Mouse (Mus musculus): ENCODE measurements around the gene Zcchc10. TPM values are rescaled to one million over a fixed set of nuclear protein-coding genes. Genes with fewer than 3 reads are reported as not detected.

Zcchc10 gene
- polyA plus RNA-seq, 1 experiment from 2014 or later: 16.6 TPM

- peak; percentile 23; the same call in 1 of the 2 replicates for ATAC-seq (ENCODE audit: low FRiP score, low read depth)
- no peaks in the 10 kb centered on the region for H3K27me3 ChIP-seq (replicated peaks)
- peak overlapping the region; percentile 79 for H3K4me2 ChIP-seq (replicated peaks)
- H3K4me1 ChIP-seq: peaks cover 6% of the 10 kb centered on the region
- H3K36me3 ChIP-seq: no peaks in the 10 kb centered on the region
- H3K9ac ChIP-seq: peak overlapping the region; percentile 97
- no peaks in the 10 kb centered on the region for H3K9me3 ChIP-seq
- peak overlapping the region; percentile 82 for H3K4me3 ChIP-seq
- peak overlapping the region; percentile 87 for H3K27ac ChIP-seq
- under 1% methylated on average over 35 of the region's 35 CpGs for WGBS
Measured at GRCm38 (mm10) chr11:53351224-53351942, 26.9 kb downstream of the Zcchc10 start.

- Histone ChIP-seq H3K4me2 (replicated peaks) (peak overlapping the region; percentile 79), H3K9me3 (no peaks in the 10 kb centered on the region), H3K27me3 (replicated peaks) (no peaks in the 10 kb centered on the region), H3K36me3 (no peaks in the 10 kb centered on the region), H3K27ac (peak overlapping the region; percentile 87), H3K9ac (peak overlapping the region; percentile 97), H3K4me1 (peaks cover 6% of the 10 kb centered on the region), H3K4me3 (peak overlapping the region; percentile 82)
- no peak for ATAC-seq (ENCODE audit: low FRiP score, low read depth)
- WGBS: 5% methylated on average over 14 of the region's 14 CpGs
Measured at GRCm38 (mm10) chr11:53351943-53352590, 27.6 kb downstream of the Zcchc10 start.

- no peak overlapping the region for H3K4me2 ChIP-seq (replicated peaks)
- H3K4me1 ChIP-seq: no peaks in the 10 kb centered on the region
- no peak overlapping the region for H3K27ac ChIP-seq
- ATAC-seq (ENCODE audit: low FRiP score, low read depth): no peak
- H3K4me3 ChIP-seq: no peak overlapping the region
- no peak overlapping the region for H3K9ac ChIP-seq
- H3K9me3 ChIP-seq: no peaks in the 10 kb centered on the region
- H3K36me3 ChIP-seq: peaks cover 3% of the 10 kb centered on the region; the same call in 1 of the 2 replicates
- no peaks in the 10 kb centered on the region for H3K27me3 ChIP-seq (replicated peaks)
- WGBS: 93% methylated on average over 5 of the region's 5 CpGs
Measured at GRCm38 (mm10) chr11:53358504-53359155, 34.2 kb downstream of the Zcchc10 start.

GRCm38 (mm10) chr11:53367032-53367431 lies 42.6 kb downstream of the Zcchc10 start:
- H3K4me2 ChIP-seq (replicated peaks): no peak overlapping the region
- 91% methylated on average over 2 of the region's 2 CpGs for WGBS

GRCm38 (mm10) chr11:53378918-53379317 lies 54.4 kb downstream of the Zcchc10 start:
- H3K9ac ChIP-seq: no peak overlapping the region
- H3K4me2 ChIP-seq (replicated peaks): no peak overlapping the region
- H3K36me3 ChIP-seq: peaks cover 17% of the 10 kb centered on the region
- no peaks in the 10 kb centered on the region for H3K27me3 ChIP-seq (replicated peaks)
- no peaks in the 10 kb centered on the region for H3K9me3 ChIP-seq
- no peak for ATAC-seq (ENCODE audit: low FRiP score, low read depth)
- WGBS: 82% methylated on average over 1 of the region's 1 CpGs
- no peak overlapping the region for H3K27ac ChIP-seq
- H3K4me1 ChIP-seq: no peaks in the 10 kb centered on the region
- no peak overlapping the region for H3K4me3 ChIP-seq

More at GRCm38 (mm10) chr11:53367032-53367431, 42.6 kb downstream of the Zcchc10 start:
- ATAC-seq (ENCODE audit: low FRiP score, low read depth): no peak
- Histone ChIP-seq H3K27me3 (replicated peaks) (no peaks in the 10 kb centered on the region), H3K36me3 (peaks cover 15% of the 10 kb centered on the region), H3K4me1 (no peaks in the 10 kb centered on the region), H3K27ac (no peak overlapping the region), H3K9me3 (no peaks in the 10 kb centered on the region), H3K4me3 (no peak overlapping the region), H3K9ac (no peak overlapping the region)

Other genes with a start within 250 kb of the Zcchc10 start
- 85.8 and 89.0 TPM in 2 replicates for gene Hspa4, start 24.2 kb upstream of the Zcchc10 start, polyA plus RNA-seq (2016; fragmentation: Nextera tagmentation; extraction: Ambion mirVana)
- 62.7 and 79.2 TPM in 2 replicates for gene Aff4, start 26.2 kb downstream of the Zcchc10 start, polyA plus RNA-seq (2016; fragmentation: Nextera tagmentation; extraction: Ambion mirVana)
- 0.42 TPM in 1 of 2 replicates, not detected in the other for gene Leap2, start 98.5 kb downstream of the Zcchc10 start, polyA plus RNA-seq (2016; fragmentation: Nextera tagmentation; extraction: Ambion mirVana)
- 607 and 637 TPM in 2 replicates for gene Uqcrq, start 106.2 kb downstream of the Zcchc10 start, polyA plus RNA-seq (2016; fragmentation: Nextera tagmentation; extraction: Ambion mirVana)
- 1.8 and 2.1 TPM in 2 replicates for gene Gdf9, start 106.3 kb downstream of the Zcchc10 start, polyA plus RNA-seq (2016; fragmentation: Nextera tagmentation; extraction: Ambion mirVana)
- gene Gm10447, start 132.4 kb downstream of the Zcchc10 start, polyA plus RNA-seq (2016; fragmentation: Nextera tagmentation; extraction: Ambion mirVana): 0.13 TPM in 1 of 2 replicates, not detected in the other
- 2.1 and 2.7 TPM in 2 replicates for gene Shroom1, start 132.5 kb downstream of the Zcchc10 start, polyA plus RNA-seq (2016; fragmentation: Nextera tagmentation; extraction: Ambion mirVana)
- not detected in 2 replicates for gene Gm9837, start 145.8 kb downstream of the Zcchc10 start, polyA plus RNA-seq (2016; fragmentation: Nextera tagmentation; extraction: Ambion mirVana)
- not detected in 2 replicates for gene Gm9945, start 155.5 kb downstream of the Zcchc10 start, polyA plus RNA-seq (2016; fragmentation: Nextera tagmentation; extraction: Ambion mirVana)
- 0.22 and 0.46 TPM in 2 replicates for gene Sowaha, start 155.6 kb downstream of the Zcchc10 start, polyA plus RNA-seq (2016; fragmentation: Nextera tagmentation; extraction: Ambion mirVana)
- gene Sept8, start 194.6 kb downstream of the Zcchc10 start, polyA plus RNA-seq (2016; fragmentation: Nextera tagmentation; extraction: Ambion mirVana): 21.4 and 25.2 TPM in 2 replicates
- gene Kif3a, start 242.7 kb downstream of the Zcchc10 start, polyA plus RNA-seq (2016; fragmentation: Nextera tagmentation; extraction: Ambion mirVana): 145 and 157 TPM in 2 replicates

Measured in neural tube, embryonic 12.5 days (tissue).